Mouse (Mus musculus): ENCODE data around the gene Ntm.

Ntm gene

GRCm38 (mm10) chr9:29071997-29072396 lies 890.9 kb downstream of the Ntm start:
- no peak for DNase-seq (ENCODE audit: low spot score in 2 of 2)

DNA sequence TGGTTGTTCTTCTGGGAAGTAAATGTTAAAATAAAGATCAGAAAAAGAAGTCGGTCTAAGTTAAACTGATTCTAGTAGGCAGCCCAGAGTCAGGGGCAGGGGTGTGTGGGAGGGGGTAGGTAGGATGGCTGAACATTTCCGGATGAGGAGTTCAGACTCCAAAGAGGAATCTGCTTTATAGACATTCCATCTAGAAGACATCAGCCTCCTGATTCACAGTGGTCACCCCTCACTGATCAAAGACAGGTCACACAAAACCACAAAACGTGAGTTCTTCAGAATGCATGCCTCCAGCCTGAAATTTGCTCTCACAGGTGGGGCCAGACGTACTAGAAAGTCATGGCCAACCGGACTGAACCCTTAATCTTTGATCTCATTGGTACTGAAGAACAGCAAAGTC lies 895.4 kb downstream of the Ntm start:
- DNase-seq (ENCODE audit: low spot score in 2 of 2) = no peak

- no peak for DNase-seq (ENCODE audit: low spot score in 2 of 2)
Observed at GRCm38 (mm10) chr9:29060293-29060692, 902.6 kb downstream of the Ntm start.

DNA sequence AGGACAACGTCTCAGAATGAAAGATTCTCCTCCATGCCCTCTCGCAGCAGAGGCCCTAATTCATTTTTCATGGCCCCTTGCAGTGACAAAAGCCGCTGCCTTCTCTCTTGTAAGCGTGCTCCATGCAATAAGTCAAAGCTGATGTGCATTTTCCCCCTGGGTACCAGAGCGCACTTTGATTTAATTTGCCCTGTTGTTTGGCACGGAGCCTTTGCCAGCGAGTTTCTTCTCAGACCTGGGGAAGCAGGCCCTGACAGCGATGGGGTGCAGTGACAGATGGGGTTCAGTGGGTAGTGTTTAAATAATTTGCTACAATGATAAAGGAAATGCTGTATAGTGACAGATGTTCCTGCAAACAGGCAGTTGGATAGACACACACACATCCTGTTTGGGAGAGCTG lies 904.1 kb downstream of the Ntm start:
- no peak for DNase-seq (ENCODE audit: low spot score in 2 of 2)

DNA sequence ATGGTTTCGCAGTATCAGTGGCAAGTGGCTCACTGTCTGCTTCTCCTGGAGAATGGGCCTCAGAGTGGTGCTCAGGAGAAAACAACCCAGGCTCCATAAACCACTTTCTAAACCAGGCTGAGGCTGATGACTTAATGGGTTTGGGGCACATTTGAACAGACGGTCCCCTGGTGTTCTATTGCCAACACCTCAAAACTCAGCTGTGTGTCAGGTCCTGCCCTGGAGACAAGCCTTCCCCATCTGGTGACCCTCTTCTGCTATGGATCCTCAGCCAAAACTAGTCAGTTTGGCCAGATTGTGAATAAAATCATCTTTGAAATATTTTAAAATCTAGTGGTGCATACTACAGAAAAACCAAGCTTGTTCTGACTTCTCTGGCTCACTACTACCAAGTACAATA lies 907.3 kb downstream of the Ntm start:
- DNase-seq (ENCODE audit: low spot score in 2 of 2) = no peak

DNA sequence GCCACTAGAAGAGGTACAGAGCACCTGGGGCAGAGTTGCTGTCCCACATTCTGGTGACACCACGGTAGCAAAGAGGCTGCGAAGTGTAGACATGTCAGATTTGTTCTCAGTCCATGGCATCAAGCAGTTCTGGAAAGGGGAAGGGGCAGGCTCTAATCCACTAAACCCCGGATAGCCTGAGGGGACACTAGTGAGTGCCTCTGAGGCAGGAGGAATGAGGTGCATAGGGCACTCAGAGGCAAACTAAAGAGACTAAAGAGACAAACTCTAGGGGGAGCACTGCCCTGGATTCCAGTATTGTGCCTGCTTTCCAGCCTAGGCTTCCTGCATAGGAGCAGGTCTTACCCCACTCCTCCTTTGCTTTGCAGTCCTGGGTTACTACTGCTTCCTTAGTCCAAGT lies 926.5 kb downstream of the Ntm start:
- no peak for DNase-seq (ENCODE audit: low spot score in 2 of 2)

- DNase-seq (ENCODE audit: low spot score in 2 of 2) = no peak
Observed at GRCm38 (mm10) chr9:29036058-29036457, 926.9 kb downstream of the Ntm start.

DNA sequence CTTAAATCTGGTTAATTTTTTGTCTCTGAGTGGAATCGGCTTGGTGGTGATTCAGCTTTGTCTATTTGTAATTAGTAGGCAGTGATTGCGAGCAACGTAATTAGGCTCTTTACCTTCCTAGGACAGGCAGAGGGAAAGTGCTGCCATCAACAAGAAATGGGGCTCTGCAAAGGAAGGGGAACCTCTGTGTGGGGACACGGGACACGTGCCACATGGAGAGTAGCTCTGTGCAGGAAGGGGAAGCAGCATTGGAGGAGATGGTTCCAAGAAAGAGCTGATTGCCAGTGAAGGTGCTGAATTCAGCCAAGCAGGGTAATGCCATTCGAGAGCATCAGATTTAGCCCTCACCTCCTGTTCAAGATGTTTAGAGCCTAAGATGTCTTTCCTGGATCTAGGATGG lies 936.5 kb downstream of the Ntm start:
- no peak for DNase-seq (ENCODE audit: low spot score in 2 of 2)

DNA sequence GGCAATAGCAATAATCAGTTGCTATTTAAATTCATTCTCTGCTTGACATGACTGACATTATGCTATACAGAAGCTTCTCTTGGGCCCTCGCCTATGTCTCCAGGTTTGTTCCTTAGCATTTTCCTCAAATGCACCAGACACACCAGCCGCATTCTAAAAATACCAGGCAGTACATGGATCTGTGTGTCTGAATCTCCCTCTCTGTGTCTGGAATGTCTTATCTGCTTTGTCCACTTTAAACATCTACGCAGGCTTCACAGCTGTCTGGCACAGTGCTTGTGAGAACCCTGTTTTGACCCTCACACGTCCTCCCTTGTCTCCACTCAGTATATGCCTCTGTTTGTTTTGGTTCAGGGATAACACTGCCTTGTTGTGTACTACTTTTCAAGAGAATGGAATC lies 937.3 kb downstream of the Ntm start:
- no peak for DNase-seq (ENCODE audit: low spot score in 2 of 2)

DNA sequence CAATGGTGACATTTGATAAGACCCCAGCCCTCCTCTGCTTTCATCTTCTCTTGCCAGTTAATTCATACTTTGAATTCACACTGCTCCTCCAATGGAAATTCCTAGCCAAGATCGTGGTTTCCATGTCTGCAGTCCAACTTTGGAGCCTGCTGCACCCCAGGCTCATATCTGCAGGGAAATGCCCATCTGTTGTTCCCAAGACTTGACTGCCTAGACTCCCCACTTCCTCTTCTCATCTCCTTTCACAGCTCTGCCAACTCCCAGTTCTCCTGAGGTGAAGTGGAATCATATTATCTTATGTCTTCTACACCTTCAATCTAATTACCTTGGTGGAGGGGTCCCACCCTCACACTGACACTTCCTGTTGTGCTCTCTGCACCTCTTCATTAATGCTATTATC lies 937.8 kb downstream of the Ntm start:
- no peak for DNase-seq (ENCODE audit: low spot score in 2 of 2)

DNA sequence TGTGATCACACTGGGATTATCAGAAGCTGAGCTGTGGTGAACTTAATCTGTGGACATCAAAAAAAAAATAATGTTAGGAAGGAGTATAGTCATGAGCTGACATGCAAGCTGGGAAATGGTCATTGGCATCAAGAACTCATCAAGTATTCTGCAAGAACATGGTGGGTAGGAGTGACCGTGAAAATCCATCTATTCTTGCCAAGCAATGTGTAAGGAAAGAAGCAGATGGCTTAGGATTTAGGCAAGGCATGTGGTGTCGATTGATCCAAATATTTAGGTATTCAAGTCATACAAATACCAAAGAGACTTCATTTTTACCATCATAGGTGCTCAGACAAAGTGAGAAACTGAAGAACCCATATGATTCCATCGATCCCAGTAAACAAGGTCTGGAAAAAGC lies 946.1 kb downstream of the Ntm start:
- no peak for DNase-seq (ENCODE audit: low spot score in 2 of 2)

DNA sequence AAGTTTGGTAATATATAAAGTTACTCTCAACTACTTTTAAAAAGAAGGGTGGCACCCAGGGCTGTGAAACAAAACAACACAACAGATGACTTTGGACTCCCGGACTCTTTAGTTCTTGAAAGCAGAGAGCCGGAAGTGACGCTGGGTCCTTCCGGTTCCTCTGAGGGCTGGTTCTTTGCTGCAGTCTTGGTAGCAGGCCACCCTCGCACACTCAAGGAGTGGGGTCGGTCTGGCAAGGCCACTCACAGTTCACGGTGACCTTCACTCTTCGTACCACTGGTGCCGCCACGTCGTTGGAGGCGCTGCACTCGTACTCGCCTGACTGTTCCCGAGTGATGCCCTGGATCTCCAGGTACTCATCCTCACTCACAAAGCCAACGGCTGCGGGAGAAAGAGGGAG lies 949.1 kb downstream of the Ntm start:
- DNase-seq (ENCODE audit: low spot score in 2 of 2) = no peak

GRCm38 (mm10) chr9:29012541-29012940 lies 950.4 kb downstream of the Ntm start:
- DNase-seq (ENCODE audit: low spot score in 2 of 2) = no peak

DNA sequence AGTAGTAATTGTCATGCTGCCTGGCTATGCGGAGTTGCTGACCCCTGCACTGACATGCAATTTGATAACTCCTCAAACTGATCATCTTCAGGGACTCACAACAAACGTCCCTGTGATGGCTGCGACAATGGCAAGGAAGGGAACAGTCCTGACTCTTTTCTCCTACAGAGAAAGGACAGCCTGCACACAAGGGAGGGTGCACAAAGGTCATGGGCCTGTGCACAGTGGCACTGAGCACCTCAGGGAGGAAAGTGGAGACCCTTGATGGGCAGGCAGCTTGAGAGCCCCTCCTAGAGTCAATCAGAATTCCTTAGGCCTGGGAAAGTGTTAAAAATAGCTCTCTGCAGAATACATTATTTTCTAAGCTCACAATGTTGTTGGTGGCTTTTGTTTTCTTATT lies 951.5 kb downstream of the Ntm start:
- no peak for DNase-seq (ENCODE audit: low spot score in 2 of 2)

DNA sequence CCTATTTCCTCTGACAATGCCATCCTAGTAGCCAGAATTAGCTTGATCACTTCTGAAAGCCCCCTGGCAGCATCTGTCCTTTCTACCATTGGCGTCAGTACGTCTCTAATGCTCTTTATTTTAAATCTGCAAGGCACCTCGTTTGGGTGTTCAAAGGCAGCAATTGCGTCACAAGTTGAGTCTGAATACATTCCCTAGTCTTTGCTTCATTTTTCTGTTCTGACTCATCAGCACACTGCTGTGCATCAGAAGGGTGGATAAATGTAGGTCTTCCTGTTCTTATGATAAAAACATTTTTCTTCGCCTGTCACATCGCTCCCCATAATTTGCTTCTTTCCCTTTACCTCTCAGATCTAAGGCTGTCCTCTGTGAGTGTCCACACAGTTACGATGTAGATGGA lies 958.4 kb downstream of the Ntm start:
- DNase-seq (ENCODE audit: low spot score in 2 of 2) = no peak

GRCm38 (mm10) chr9:28999951-29000351 lies 963.0 kb downstream of the Ntm start:
- DNase-seq (ENCODE audit: low spot score in 2 of 2) = no peak

DNA sequence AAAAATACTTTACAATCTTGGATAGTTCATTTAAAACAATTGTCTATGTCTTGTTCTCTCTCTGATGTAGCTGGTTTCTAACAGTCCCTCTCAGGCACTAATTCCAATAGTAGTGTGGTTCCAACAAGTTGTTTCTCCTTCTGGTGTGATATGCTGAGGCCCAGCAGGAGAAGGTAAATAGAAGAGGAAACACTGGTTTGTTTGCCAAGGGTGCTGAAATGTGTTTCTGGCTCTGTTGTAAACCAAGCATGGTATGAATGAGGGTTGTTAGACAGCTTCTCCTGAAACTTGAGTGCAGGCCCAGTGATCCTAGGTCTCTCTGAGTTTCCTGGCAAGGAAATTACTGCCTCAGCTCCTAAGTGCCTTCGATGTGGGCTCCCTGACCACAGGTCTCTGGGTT lies 985.7 kb downstream of the Ntm start:
- no peak for DNase-seq (ENCODE audit: low spot score in 2 of 2)

- DNase-seq (ENCODE audit: low spot score in 2 of 2) = no peak
Observed at GRCm38 (mm10) chr9:28969455-28969854, 993.5 kb downstream of the Ntm start.
